In the genomic region with DNA sequence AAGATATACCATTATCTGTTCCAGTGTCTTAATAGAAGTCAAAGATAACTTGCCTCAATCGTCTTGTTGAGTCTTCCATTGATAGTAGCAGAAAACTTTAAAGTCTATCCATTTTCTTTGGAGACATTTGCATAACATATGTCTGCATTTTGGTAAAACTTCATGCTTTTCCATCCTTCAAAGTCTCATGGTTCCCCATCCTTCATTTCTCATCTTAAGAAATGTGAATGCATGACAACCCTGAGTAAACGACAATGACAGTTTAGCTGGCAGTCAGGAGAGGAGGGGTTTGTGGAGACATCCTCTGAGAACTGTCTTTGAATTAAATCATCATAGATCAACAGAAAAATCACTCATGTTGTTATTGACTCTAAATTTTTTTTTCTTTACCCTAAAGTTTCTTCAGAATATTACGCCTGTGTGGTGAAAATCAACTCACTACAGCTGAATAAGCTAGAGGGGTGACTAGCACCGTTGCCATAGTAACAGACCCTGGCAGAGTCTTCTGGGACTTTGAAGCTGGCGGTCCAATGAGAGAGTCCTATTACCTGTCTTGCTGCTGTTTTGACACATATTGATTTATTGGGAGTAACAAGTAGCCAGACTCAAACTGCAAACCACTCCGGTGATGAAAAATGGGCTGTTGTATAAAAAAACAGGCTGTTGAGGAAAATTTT, we compare ENCODE assay signal across 18 mouse cellular contexts. TPM values are rescaled to one million over a fixed set of nuclear protein-coding genes. Genes with fewer than 3 reads are reported as not detected.
DNase-seq lines count a peak whose midpoint lies in the region; ATAC-seq lines count a peak whose summit lies in the region.
"Had no signal": no experiment of that assay in that cellular context is flagged by ENCODE, and none has a peak within 500 bp of the region (broad histone marks: within the 10 kb centered on the region; RNA-seq: fewer than 3 reads in every experiment).

No protein-coding gene starts in this region.

- no peaks in the 10 kb centered on the region for H3K9me3 ChIP-seq in embryonic facial prominence, embryonic 10.5 days
- no peaks in the 10 kb centered on the region for H3K9me3 ChIP-seq in hindbrain, embryonic 10.5 days
- H3K9me3 ChIP-seq in midbrain, embryonic 12.5 days = no peaks in the 10 kb centered on the region

- WGBS in embryonic facial prominence, embryonic 10.5 days = 66% methylated on average over 6 of the region's 6 CpGs
- 62% methylated on average over 6 of the region's 6 CpGs for WGBS in hindbrain, embryonic 10.5 days
- WGBS in midbrain, embryonic 12.5 days = 50% methylated on average over 6 of the region's 6 CpGs

- H3K27me3 ChIP-seq in embryonic facial prominence, embryonic 10.5 days (replicated peaks; ENCODE audit: low read depth, poor library complexity, severe bottlenecking) = no peaks in the 10 kb centered on the region
- no peaks in the 10 kb centered on the region for H3K27me3 ChIP-seq in hindbrain, embryonic 10.5 days (ENCODE audit: insufficient read depth, poor library complexity, severe bottlenecking)
- no peaks in the 10 kb centered on the region for H3K27me3 ChIP-seq in midbrain, embryonic 12.5 days

- H3K27ac ChIP-seq in embryonic facial prominence, embryonic 10.5 days (replicated peaks) = no peak overlapping the region
- H3K27ac ChIP-seq in hindbrain, embryonic 10.5 days = no peak overlapping the region
- no peak overlapping the region; the same call in 1 of the 2 replicates for H3K27ac ChIP-seq in midbrain, embryonic 12.5 days (replicated peaks)

- peak; percentile 77; the same call in 1 of the 2 replicates for ATAC-seq in midbrain, embryonic 12.5 days (ENCODE audit: low FRiP score, low read depth)
- no peak for ATAC-seq in monocyte, adult 5-6 weeks (replicated peaks; ENCODE audit: insufficient number of reproducible peaks, low FRiP score, low TSS enrichment, poor library complexity, severe bottlenecking)

- no peak overlapping the region for H3K4me2 ChIP-seq in midbrain, embryonic 12.5 days (replicated peaks)

- peak; percentile 26 for DNase-seq in brain, embryonic 18.5 days (ENCODE audit: low read depth, low spot score)
- DNase-seq in embryonic facial prominence, embryonic 10.5 days (ENCODE audit: low spot score) = peak; percentile 21
- DNase-seq in hindbrain, embryonic 10.5 days (ENCODE audit: low spot score) = peak; percentile 22
- no peak for DNase-seq in adrenal gland, postnatal 25 days
- no peak for DNase-seq in thymus, postnatal 10 days (ENCODE audit: low spot score in 2 of 2)
- no peak for DNase-seq in yolk sac, embryonic 10.5 days (ENCODE audit: low spot score)
- DNase-seq: cerebellum, adult 11-12 months; heart, adult 11 months; kidney, adult 18-20 months; kidney, postnatal 4 days; liver; lung, postnatal 14 days had no signal

- H3K9ac ChIP-seq in midbrain, embryonic 12.5 days (replicated peaks) = no peak overlapping the region

- no peaks in the 10 kb centered on the region for H3K36me3 ChIP-seq in embryonic facial prominence, embryonic 10.5 days (replicated peaks)
- no peaks in the 10 kb centered on the region for H3K36me3 ChIP-seq in hindbrain, embryonic 10.5 days
- no peaks in the 10 kb centered on the region for H3K36me3 ChIP-seq in midbrain, embryonic 12.5 days

- H3K4me3 ChIP-seq in embryonic facial prominence, embryonic 10.5 days = no peak overlapping the region
- no peak overlapping the region for H3K4me3 ChIP-seq in hindbrain, embryonic 10.5 days
- no peak overlapping the region for H3K4me3 ChIP-seq in midbrain, embryonic 12.5 days

- peaks cover 7% of the 10 kb centered on the region for H3K4me1 ChIP-seq in embryonic facial prominence, embryonic 10.5 days
- peaks cover 8% of the 10 kb centered on the region; the same call in 1 of the 2 replicates for H3K4me1 ChIP-seq in hindbrain, embryonic 10.5 days (replicated peaks)
- peaks cover 3% of the 10 kb centered on the region for H3K4me1 ChIP-seq in midbrain, embryonic 12.5 days

RNA-seq across cellular contexts. Expression of gene Svip, which starts 45.0 kb away (rescaled TPM):
- polyA plus RNA-seq in embryonic facial prominence, embryonic 10.5 days (2016; fragmentation: Nextera tagmentation; extraction: Ambion mirVana) = 6.4 and 8.6 TPM in 2 replicates
- polyA plus RNA-seq in hindbrain, embryonic 10.5 days (2016; fragmentation: Nextera tagmentation; extraction: Ambion mirVana) = 12.0 and 12.3 TPM in 2 replicates
- polyA plus RNA-seq in midbrain, embryonic 12.5 days (2016; fragmentation: Nextera tagmentation; extraction: Ambion mirVana) = 15.8 and 16.5 TPM in 2 replicates
- 29.4 and 35.8 TPM in 2 replicates for total RNA-seq in adrenal gland, postnatal 25 days (2021)
- 1.8 to 5.0 TPM (median 2.6 TPM) in 3 replicates for total RNA-seq in monocyte, adult 5-6 weeks (2017)

RNA-seq across cellular contexts. Expression of gene 1700015G11Rik, which starts 54.7 kb away (rescaled TPM):
- polyA plus RNA-seq in embryonic facial prominence, embryonic 10.5 days (2016; fragmentation: Nextera tagmentation; extraction: Ambion mirVana) = not detected in 2 replicates
- polyA plus RNA-seq in hindbrain, embryonic 10.5 days (2016; fragmentation: Nextera tagmentation; extraction: Ambion mirVana) = not detected in 2 replicates
- polyA plus RNA-seq in midbrain, embryonic 12.5 days (2016; fragmentation: Nextera tagmentation; extraction: Ambion mirVana) = not detected in 2 replicates
- total RNA-seq in adrenal gland, postnatal 25 days (2021) = not detected in 2 replicates
- not detected in 3 replicates for total RNA-seq in monocyte, adult 5-6 weeks (2017)
- total RNA-seq: adrenal gland, postnatal 4 days; heart, postnatal 25 days; left cerebral cortex, adult 18-20 months had no signal
- polyA plus RNA-seq: small intestine, adult 2 months had no signal

Comparison
In these comparisons a context has a peak if more than half of its experiments do, and no peak if none do; other contexts are left out.
1. DNase-seq: peak in brain, embryonic 18.5 days (single experiment), embryonic facial prominence, embryonic 10.5 days (single experiment) and hindbrain, embryonic 10.5 days (single experiment); none in adrenal gland, postnatal 25 days (single experiment), thymus, postnatal 10 days (0 of 2) and yolk sac, embryonic 10.5 days (single experiment).